Mouse (Mus musculus) embryonic facial prominence, embryonic 15.5 days (tissue): ENCODE data around the gene Poll. TPM values are rescaled to one million over a fixed set of nuclear protein-coding genes. Genes with fewer than 3 reads are reported as not detected.

Source experiments
- ATAC-seq: fragments of 200-750 bp; cut with Nextera tagmentation; 2 replicates; pipeline ENCODE4 v1.8.0; 2017; ENCODE audit warnings: low read depth, moderate TSS enrichment; ENCODE audit not compliant: insufficient number of reproducible peaks, low FRiP score, low TSS enrichment
- H3K27ac ChIP-seq: fragments of 300-500 bp; sonication (generic); replicated peaks from 2 replicates; pipeline ENCODE4 v1.5.1; 2015; ENCODE audit warnings: mild to moderate bottlenecking, inconsistent platforms
- H3K27me3 ChIP-seq: fragments of 300-500 bp; sonication (generic); 2 replicates; pipeline ENCODE4 v1.6.1; 2015; ENCODE audit warnings: inconsistent platforms
- H3K36me3 ChIP-seq: fragments of 300-500 bp; sonication (generic); 2 replicates; pipeline ENCODE4 v1.6.1; 2015; ENCODE audit warnings: mild to moderate bottlenecking, inconsistent platforms
- H3K4me1 ChIP-seq: fragments of 300-500 bp; sonication (generic); 2 replicates; pipeline ENCODE4 v1.6.1; 2015; ENCODE audit warnings: inconsistent platforms
- H3K4me2 ChIP-seq: fragments of 300-500 bp; sonication (generic); replicated peaks from 2 replicates; pipeline ENCODE4 v1.6.1; 2015; ENCODE audit warnings: mild to moderate bottlenecking, inconsistent platforms
- H3K4me3 ChIP-seq: fragments of 300-500 bp; sonication (generic); replicated peaks from 2 replicates; pipeline ENCODE4 v1.5.1; 2015; ENCODE audit warnings: mild to moderate bottlenecking, inconsistent platforms
- H3K9ac ChIP-seq: fragments of 300-500 bp; sonication (generic); 2 replicates; pipeline ENCODE4 v1.6.1; 2015; ENCODE audit warnings: inconsistent platforms
- H3K9me3 ChIP-seq: fragments of 300-500 bp; sonication (generic); replicated peaks from 2 replicates; pipeline ENCODE4 v1.6.1; 2016; ENCODE audit warnings: inconsistent platforms
- WGBS: fragments of 180-500 bp; shearing (Covaris S2); methylation state at CpG from one replicate; pipeline ENCODE4 v1.1.7; 2015; 5-methylcytosine and 5-hydroxymethylcytosine counted together
- polyA plus RNA-seq: library from polyadenylated mRNA; unstranded; fragments of >200 nt; fragmentation: Nextera tagmentation; extraction: Ambion mirVana; gene quantifications from 2 replicates; pipeline ENCODE4 v1.2.1, GENCODE M21; 2015

Poll gene
- polyA plus RNA-seq, 1 experiment from 2014 or later, result 15.5 TPM

- Histone ChIP-seq H3K27me3 (no peaks in the 10 kb centered on the region), H3K4me3 (no peak overlapping the region), H3K27ac (no peak overlapping the region), H3K9me3 (no peaks in the 10 kb centered on the region), H3K4me1 (no peaks in the 10 kb centered on the region), H3K4me2 (no peak overlapping the region), H3K36me3 (peaks cover 20% of the 10 kb centered on the region), H3K9ac (no peak overlapping the region)
- ATAC-seq, result no peak
- 68% methylated on average over 7 of the region's 7 CpGs for WGBS
Observed at GRCm38 (mm10) chr19:45533617-45534016, 26.7 kb downstream of the Poll start.

GRCm38 (mm10) chr19:45531554-45531953 lies 28.8 kb downstream of the Poll start:
- Histone ChIP-seq H3K9ac (no peak overlapping the region), H3K4me1 (no peaks in the 10 kb centered on the region), H3K4me3 (no peak overlapping the region), H3K36me3 (peaks cover 39% of the 10 kb centered on the region), H3K27me3 (no peaks in the 10 kb centered on the region), H3K9me3 (no peaks in the 10 kb centered on the region), H3K27ac (no peak overlapping the region), H3K4me2 (no peak overlapping the region)
- no peak for ATAC-seq
- 76% methylated on average over 6 of the region's 6 CpGs for WGBS

GRCm38 (mm10) chr19:45530200-45530995 lies 29.9 kb downstream of the Poll start:
- Histone ChIP-seq H3K9me3 (no peaks in the 10 kb centered on the region), H3K4me3 (no peak overlapping the region), H3K27me3 (no peaks in the 10 kb centered on the region), H3K9ac (no peak overlapping the region), H3K36me3 (peaks cover 40% of the 10 kb centered on the region), H3K27ac (no peak overlapping the region), H3K4me1 (no peaks in the 10 kb centered on the region), H3K4me2 (no peak overlapping the region)
- 72% methylated on average over 15 of the region's 15 CpGs for WGBS
- no peak for ATAC-seq

GRCm38 (mm10) chr19:45529294-45529693 lies 31.0 kb downstream of the Poll start:
- Histone ChIP-seq H3K4me3 (no peak overlapping the region), H3K27ac (no peak overlapping the region), H3K9ac (no peak overlapping the region), H3K36me3 (peaks cover 50% of the 10 kb centered on the region), H3K27me3 (no peaks in the 10 kb centered on the region), H3K4me1 (no peaks in the 10 kb centered on the region), H3K4me2 (no peak overlapping the region), H3K9me3 (no peaks in the 10 kb centered on the region)
- 82% methylated on average over 5 of the region's 5 CpGs for WGBS
- ATAC-seq, result no peak

GRCm38 (mm10) chr19:45527931-45528534 lies 32.3 kb downstream of the Poll start:
- H3K9me3 ChIP-seq, result no peaks in the 10 kb centered on the region
- no peak overlapping the region for H3K4me2 ChIP-seq
- no peak for ATAC-seq
- no peak overlapping the region for H3K9ac ChIP-seq
- H3K4me1 ChIP-seq, result no peaks in the 10 kb centered on the region
- H3K4me3 ChIP-seq, result no peak overlapping the region
- 85% methylated on average over 10 of the region's 10 CpGs for WGBS
- H3K27me3 ChIP-seq, result no peaks in the 10 kb centered on the region
- no peak overlapping the region for H3K27ac ChIP-seq
- peaks cover 55% of the 10 kb centered on the region for H3K36me3 ChIP-seq

- Histone ChIP-seq H3K9ac (no peak overlapping the region), H3K9me3 (no peaks in the 10 kb centered on the region), H3K4me1 (no peaks in the 10 kb centered on the region), H3K4me2 (no peak overlapping the region), H3K27me3 (no peaks in the 10 kb centered on the region), H3K4me3 (no peak overlapping the region), H3K36me3 (peaks cover 59% of the 10 kb centered on the region), H3K27ac (no peak overlapping the region)
- WGBS, result 76% methylated on average over 7 of the region's 7 CpGs
- no peak for ATAC-seq
Observed at GRCm38 (mm10) chr19:45527382-45527781, 32.9 kb downstream of the Poll start.

GRCm38 (mm10) chr19:45516264-45516663 lies 44.1 kb downstream of the Poll start:
- H3K9me3 ChIP-seq, result no peaks in the 10 kb centered on the region
- no peaks in the 10 kb centered on the region for H3K27me3 ChIP-seq
- H3K4me1 ChIP-seq, result no peaks in the 10 kb centered on the region
- peaks cover 63% of the 10 kb centered on the region for H3K36me3 ChIP-seq
- no peak for ATAC-seq
- 91% methylated on average over 12 of the region's 12 CpGs for WGBS
- no peak overlapping the region for H3K4me2 ChIP-seq
- H3K4me3 ChIP-seq, result no peak overlapping the region
- H3K27ac ChIP-seq, result no peak overlapping the region
- no peak overlapping the region for H3K9ac ChIP-seq

GRCm38 (mm10) chr19:45515341-45515740 lies 45.0 kb downstream of the Poll start:
- Histone ChIP-seq H3K4me1 (no peaks in the 10 kb centered on the region), H3K27ac (no peak overlapping the region), H3K4me2 (no peak overlapping the region), H3K4me3 (no peak overlapping the region), H3K9me3 (no peaks in the 10 kb centered on the region), H3K9ac (no peak overlapping the region), H3K36me3 (peaks cover 55% of the 10 kb centered on the region), H3K27me3 (no peaks in the 10 kb centered on the region)
- 87% methylated on average over 2 of the region's 2 CpGs for WGBS
- no peak for ATAC-seq

GRCm38 (mm10) chr19:45511406-45511805 lies 48.9 kb downstream of the Poll start:
- Histone ChIP-seq H3K4me2 (no peak overlapping the region), H3K9me3 (no peaks in the 10 kb centered on the region), H3K27ac (no peak overlapping the region), H3K36me3 (peaks cover 36% of the 10 kb centered on the region), H3K27me3 (no peaks in the 10 kb centered on the region), H3K4me3 (no peak overlapping the region), H3K9ac (no peak overlapping the region), H3K4me1 (no peaks in the 10 kb centered on the region)
- 83% methylated on average over 4 of the region's 4 CpGs for WGBS
- ATAC-seq, result no peak

GRCm38 (mm10) chr19:45510680-45511079 lies 49.7 kb downstream of the Poll start:
- H3K27me3 ChIP-seq, result no peaks in the 10 kb centered on the region
- H3K36me3 ChIP-seq, result peaks cover 28% of the 10 kb centered on the region
- no peak for ATAC-seq
- no peak overlapping the region for H3K27ac ChIP-seq
- no peak overlapping the region for H3K4me3 ChIP-seq
- no peaks in the 10 kb centered on the region for H3K4me1 ChIP-seq
- 79% methylated on average over 3 of the region's 3 CpGs for WGBS
- no peak overlapping the region for H3K4me2 ChIP-seq
- no peaks in the 10 kb centered on the region for H3K9me3 ChIP-seq
- no peak overlapping the region for H3K9ac ChIP-seq

GRCm38 (mm10) chr19:45507531-45507930 lies 52.8 kb downstream of the Poll start:
- Histone ChIP-seq H3K27ac (no peak overlapping the region), H3K4me2 (no peak overlapping the region), H3K9me3 (no peaks in the 10 kb centered on the region), H3K36me3 (peaks cover 5% of the 10 kb centered on the region; the same call in 1 of the 2 replicates), H3K4me1 (no peaks in the 10 kb centered on the region), H3K4me3 (no peak overlapping the region), H3K27me3 (no peaks in the 10 kb centered on the region), H3K9ac (no peak overlapping the region)
- ATAC-seq, result no peak
- 83% methylated on average over 19 of the region's 19 CpGs for WGBS

- no peak overlapping the region for H3K9ac ChIP-seq
- H3K4me1 ChIP-seq, result no peaks in the 10 kb centered on the region
- no peak overlapping the region for H3K4me2 ChIP-seq
- H3K36me3 ChIP-seq, result peaks cover 2% of the 10 kb centered on the region; the same call in 1 of the 2 replicates
- H3K27ac ChIP-seq, result no peak overlapping the region
- ATAC-seq, result no peak
- H3K9me3 ChIP-seq, result no peaks in the 10 kb centered on the region
- H3K4me3 ChIP-seq, result no peak overlapping the region
- no peaks in the 10 kb centered on the region for H3K27me3 ChIP-seq
- WGBS, result 80% methylated on average over 7 of the region's 7 CpGs
Observed at GRCm38 (mm10) chr19:45505446-45505845, 54.9 kb downstream of the Poll start.
